Mouse (Mus musculus) spleen, adult 2 months (tissue): ENCODE results near the gene Slc7a4.

Experiments
- CTCF ChIP-seq: fragments of 200-500 bp; IDR thresholded peaks from 2 replicates; pipeline ENCODE4 v1.5.1; 2011; ENCODE audit warnings: mild to moderate bottlenecking, inconsistent platforms; ENCODE audit not compliant: insufficient read depth, insufficient read length, insufficient replicate concordance; ENCODE audit errors: extremely low read depth
- POLR2A ChIP-seq: fragments of 200-500 bp; IDR thresholded peaks from 2 replicates; pipeline ENCODE4 v1.6.1; 2011; ENCODE audit warnings: low read depth, low read length, inconsistent platforms

GRCm38 (mm10) chr16:17611383-17611782 lies 28.4 kb upstream of the Slc7a4 start:
- TF ChIP-seq POLR2A (no peak), CTCF (no peak)
